Mouse (Mus musculus) cortical plate, adult 2 months (tissue): ENCODE data around the gene Asic4. TPM values are rescaled to one million over a fixed set of nuclear protein-coding genes. Genes with fewer than 3 reads are reported as not detected.

Experiments
- H3K27ac ChIP-seq: fragments of 200-500 bp; 2 replicates; pipeline ENCODE4 v1.5.1; 2012; ENCODE audit warnings: low read length, control low read depth, inconsistent platforms; ENCODE audit not compliant: insufficient read depth
- H3K4me1 ChIP-seq: fragments of 200-500 bp; 2 replicates; pipeline ENCODE4 v1.6.1; 2011; ENCODE audit warnings: low read length; ENCODE audit not compliant: control insufficient read depth, insufficient read depth
- H3K4me3 ChIP-seq: fragments of 200-500 bp; 2 replicates; pipeline ENCODE4 v1.5.1; 2011; ENCODE audit warnings: mild to moderate bottlenecking, low read length, control low read depth; ENCODE audit not compliant: insufficient read depth
- CTCF ChIP-seq: fragments of 200-500 bp; IDR thresholded peaks from 2 replicates; pipeline ENCODE4 v1.5.1; 2011; ENCODE audit warnings: mild to moderate bottlenecking, control low read depth, low read length; ENCODE audit not compliant: insufficient read depth; ENCODE audit errors: extremely low read depth
- POLR2A ChIP-seq: fragments of 200-500 bp; IDR thresholded peaks from 2 replicates; pipeline ENCODE4 v1.6.1; 2011; ENCODE audit warnings: mild to moderate bottlenecking, low read length, control low read depth; ENCODE audit not compliant: insufficient read depth; ENCODE audit errors: extremely low read depth
- polyA plus RNA-seq: library from polyadenylated mRNA; depleted of rRNA; stranded (reverse); fragments of >200 nt; gene quantifications from 2 replicates; pipeline ENCODE4 v1.2.3, GENCODE M21; 2012; rRNA removed

Asic4 gene
- polyA plus RNA-seq, 1 experiment = 8.3 TPM

GRCm38 (mm10) chr1:75509586-75509985, 59.4 kb downstream of the Asic4 start:
- no peaks in the 10 kb centered on the region for H3K4me1 ChIP-seq
- no peak for TF ChIP-seq CTCF
- no peak for TF ChIP-seq POLR2A

GRCm38 (mm10) chr1:75510154-75510553, 59.9 kb downstream of the Asic4 start:
- Histone ChIP-seq H3K4me1 (no peaks in the 10 kb centered on the region), H3K27ac (no peak overlapping the region), H3K4me3 (no peak overlapping the region)
- no peak for TF ChIP-seq POLR2A
- no peak for TF ChIP-seq CTCF

More at GRCm38 (mm10) chr1:75509586-75509985, 59.4 kb downstream of the Asic4 start:
- Histone ChIP-seq H3K4me3 (no peak overlapping the region), H3K27ac (no peak overlapping the region)

GRCm38 (mm10) chr1:75511437-75512210, 61.4 kb downstream of the Asic4 start:
- TF ChIP-seq POLR2A (no peak), CTCF (no peak)
- Histone ChIP-seq H3K4me1 (no peaks in the 10 kb centered on the region), H3K27ac (no peak overlapping the region), H3K4me3 (no peak overlapping the region)

GRCm38 (mm10) chr1:75512550-75512949, 62.3 kb downstream of the Asic4 start:
- TF ChIP-seq CTCF (no peak), POLR2A (no peak)
- Histone ChIP-seq H3K4me3 (no peak overlapping the region), H3K27ac (no peak overlapping the region), H3K4me1 (no peaks in the 10 kb centered on the region)

GRCm38 (mm10) chr1:75516703-75517380, 66.6 kb downstream of the Asic4 start:
- Histone ChIP-seq H3K4me3 (no peak overlapping the region), H3K27ac (no peak overlapping the region), H3K4me1 (no peaks in the 10 kb centered on the region)
- TF ChIP-seq CTCF (no peak), POLR2A (no peak)

- Histone ChIP-seq H3K27ac (no peak overlapping the region), H3K4me3 (no peak overlapping the region), H3K4me1 (no peaks in the 10 kb centered on the region)
- no peak for TF ChIP-seq POLR2A
- no peak for TF ChIP-seq CTCF
These were observed 67.7 kb downstream of the Asic4 start for GRCm38 (mm10) chr1:75517984-75518383.

- H3K4me3 ChIP-seq = no peak overlapping the region
- H3K27ac ChIP-seq = no peak overlapping the region
- TF ChIP-seq CTCF = no peak
- no peak for TF ChIP-seq POLR2A
- no peaks in the 10 kb centered on the region for H3K4me1 ChIP-seq
These were observed 68.2 kb downstream of the Asic4 start for GRCm38 (mm10) chr1:75518427-75518826.

- Histone ChIP-seq H3K4me1 (no peaks in the 10 kb centered on the region), H3K27ac (no peak overlapping the region), H3K4me3 (no peak overlapping the region)
- no peak for TF ChIP-seq CTCF
- no peak for TF ChIP-seq POLR2A
These were observed 69.3 kb downstream of the Asic4 start for GRCm38 (mm10) chr1:75519576-75519975.

GRCm38 (mm10) chr1:75521321-75522031, 71.2 kb downstream of the Asic4 start, which contains the start of gene Stk11ip:
TSS of gene Stk11ip (plus strand) at chr1:75521529.
- Histone ChIP-seq H3K27ac (peak within 1 kb of the TSS; percentile 38), H3K4me3 (peak within 1 kb of the TSS; percentile 92), H3K4me1 (no peaks in the 10 kb centered on the region)
- TF ChIP-seq POLR2A (peak; percentile 86; the same call in 1 of the 2 replicates), CTCF (no peak)

Other genes starting within 250 kb of the Asic4 start
- gene Glb1l, start 239.6 kb upstream of the Asic4 start, polyA plus RNA-seq = 20.4 and 21.2 TPM in 2 replicates
- gene Stk16, start 239.6 kb upstream of the Asic4 start, polyA plus RNA-seq = 159 and 172 TPM in 2 replicates
- gene Tuba4a, start 230.6 kb upstream of the Asic4 start, polyA plus RNA-seq = 345 and 362 TPM in 2 replicates
- not detected in 2 replicates for gene A630095N17Rik, start 218.3 kb upstream of the Asic4 start, polyA plus RNA-seq
- gene Dnajb2, start 214.0 kb upstream of the Asic4 start, polyA plus RNA-seq = 104 and 115 TPM in 2 replicates
- gene Ptprn, start 185.9 kb upstream of the Asic4 start, polyA plus RNA-seq = 405 TPM in 2 replicates
- gene Resp18, start 172.0 kb upstream of the Asic4 start, polyA plus RNA-seq = 138 and 162 TPM in 2 replicates
- 73.6 and 74.4 TPM in 2 replicates for gene Dnpep, start 132.4 kb upstream of the Asic4 start, polyA plus RNA-seq
- gene Des, start 90.1 kb upstream of the Asic4 start, polyA plus RNA-seq = 3.0 and 3.2 TPM in 2 replicates
- 164 and 170 TPM in 2 replicates for gene Speg, start 75.1 kb upstream of the Asic4 start, polyA plus RNA-seq
- gene Gmppa, start 14.5 kb upstream of the Asic4 start, polyA plus RNA-seq = 103 and 104 TPM in 2 replicates
- 78.0 and 81.6 TPM in 2 replicates for gene Chpf, start 28.9 kb downstream of the Asic4 start, polyA plus RNA-seq
- gene Tmem198, start 29.1 kb downstream of the Asic4 start, polyA plus RNA-seq = 103 and 108 TPM in 2 replicates
- 32.9 and 34.5 TPM in 2 replicates for gene Obsl1, start 56.0 kb downstream of the Asic4 start, polyA plus RNA-seq
- gene Inha, start 56.6 kb downstream of the Asic4 start, polyA plus RNA-seq = 88.7 and 90.3 TPM in 2 replicates
- gene Stk11ip, start 71.1 kb downstream of the Asic4 start, polyA plus RNA-seq = 36.2 and 37.8 TPM in 2 replicates
- gene Slc4a3, start 95.8 kb downstream of the Asic4 start, polyA plus RNA-seq = 121 and 131 TPM in 2 replicates